Mouse (Mus musculus): ENCODE measurements at regions not wholly inside any gene's neighbourhood (a gene's known extent, or its start where the extent isn't known, plus 50 kb on each side); places are given as distances from the start of the nearest gene placed in this dataset.
A peak's percentile ranks its signal among the peaks of the same experiment; 100 is the strongest.

GRCm38 (mm10) chr1:64445919-64446318, 86.5 kb upstream of the Creb1 start:
- TF ChIP-seq MAX (IDR thresholded peaks at IDR 0.05; ENCODE audit: low read depth) (no peak), TCF12 (IDR thresholded peaks at IDR 0.05; ENCODE audit: insufficient read depth, poor library complexity, severe bottlenecking) (no peak)
- H3ac ChIP-seq (ENCODE audit: control insufficient read depth, insufficient read length): no peak overlapping the region
- H3K4me2 ChIP-seq (ENCODE audit: low read depth): peak overlapping the region; percentile 32
- no peaks in the 10 kb centered on the region for H3K27me3 ChIP-seq (ENCODE audit: control insufficient read depth, insufficient read depth, insufficient read length)
- no peak overlapping the region for H3K4me3 ChIP-seq
- H3K79me2 ChIP-seq (ENCODE audit: control insufficient read depth, insufficient read depth): no peaks in the 10 kb centered on the region
- H3K36me3 ChIP-seq (ENCODE audit: control insufficient read depth, insufficient read depth): no peaks in the 10 kb centered on the region

GRCm38 (mm10) chr1:64443436-64443835, 89.0 kb upstream of the Creb1 start:
- TF ChIP-seq SRF (IDR thresholded peaks at IDR 0.05; ENCODE audit: control insufficient read depth, insufficient read length, low read depth) (no peak), MAX (IDR thresholded peaks at IDR 0.05; ENCODE audit: low read depth) (no peak), POLR2A (IDR thresholded peaks at IDR 0.05; ENCODE audit: insufficient read length, low read depth) (no peak), USF1 (IDR thresholded peaks at IDR 0.05; ENCODE audit: low read depth) (no peak), TCF3 (IDR thresholded peaks at IDR 0.05; ENCODE audit: insufficient read length, low read depth) (no peak), MYOD1 (IDR thresholded peaks at IDR 0.05; ENCODE audit: control insufficient read depth in 1 of 3, insufficient read length in 2 of 3, low read depth in 2 of 3) (no peak), TCF12 (IDR thresholded peaks at IDR 0.05; ENCODE audit: insufficient read depth, poor library complexity, severe bottlenecking) (no peak), MYOG (IDR thresholded peaks at IDR 0.05; ENCODE audit: control insufficient read depth in 1 of 3, insufficient read depth in 1 of 3, insufficient read length in 2 of 3, low read depth in 2 of 3) (no peak), CEBPB (IDR thresholded peaks at IDR 0.05; ENCODE audit: insufficient read depth, poor library complexity, severe bottlenecking) (no peak), POLR2AphosphoS2 (IDR thresholded peaks at IDR 0.05; ENCODE audit: insufficient read length, low read depth) (no peak), E2F4 (IDR thresholded peaks at IDR 0.05; ENCODE audit: insufficient read depth) (no peak), REST (IDR thresholded peaks at IDR 0.05; ENCODE audit: insufficient read depth, insufficient read length) (no peak)
- H3K4me3 ChIP-seq: no peak overlapping the region
- H3K36me3 ChIP-seq (ENCODE audit: control insufficient read depth, insufficient read depth): no peaks in the 10 kb centered on the region
- H3K4me2 ChIP-seq (ENCODE audit: low read depth): no peak overlapping the region
- no peaks in the 10 kb centered on the region for H3K27me3 ChIP-seq (ENCODE audit: control insufficient read depth, insufficient read depth, insufficient read length)
- no peak overlapping the region for H3ac ChIP-seq (ENCODE audit: control insufficient read depth, insufficient read length)
- no peaks in the 10 kb centered on the region for H3K79me2 ChIP-seq (ENCODE audit: control insufficient read depth, insufficient read depth)

- no peaks in the 10 kb centered on the region for H3K27me3 ChIP-seq (ENCODE audit: control insufficient read depth, insufficient read depth, insufficient read length)
- no peaks in the 10 kb centered on the region for H3K79me2 ChIP-seq (ENCODE audit: control insufficient read depth, insufficient read depth)
- no peak for TF ChIP-seq CEBPB (IDR thresholded peaks at IDR 0.05; ENCODE audit: insufficient read depth, poor library complexity, severe bottlenecking)
- no peak for TF ChIP-seq POLR2AphosphoS2 (IDR thresholded peaks at IDR 0.05; ENCODE audit: insufficient read length, low read depth)
- no peak for TF ChIP-seq SRF (IDR thresholded peaks at IDR 0.05; ENCODE audit: control insufficient read depth, insufficient read length, low read depth)
- TF ChIP-seq USF1 (IDR thresholded peaks at IDR 0.05; ENCODE audit: low read depth): no peak
- no peak for TF ChIP-seq REST (IDR thresholded peaks at IDR 0.05; ENCODE audit: insufficient read depth, insufficient read length)
- TF ChIP-seq MYOG (IDR thresholded peaks at IDR 0.05; ENCODE audit: control insufficient read depth in 1 of 3, insufficient read depth in 1 of 3, insufficient read length in 2 of 3, low read depth in 2 of 3): no peak
- no peak for TF ChIP-seq TCF3 (IDR thresholded peaks at IDR 0.05; ENCODE audit: insufficient read length, low read depth)
- TF ChIP-seq MYOD1 (IDR thresholded peaks at IDR 0.05; ENCODE audit: control insufficient read depth in 1 of 3, insufficient read length in 2 of 3, low read depth in 2 of 3): no peak
- no peak for TF ChIP-seq MAX (IDR thresholded peaks at IDR 0.05; ENCODE audit: low read depth)
- H3ac ChIP-seq (ENCODE audit: control insufficient read depth, insufficient read length): no peak overlapping the region
- no peak overlapping the region for H3K4me2 ChIP-seq (ENCODE audit: low read depth)
- no peaks in the 10 kb centered on the region for H3K36me3 ChIP-seq (ENCODE audit: control insufficient read depth, insufficient read depth)
- H3K4me3 ChIP-seq: no peak overlapping the region
Measured at GRCm38 (mm10) chr1:64442179-64442874, 90.1 kb upstream of the Creb1 start.

GRCm38 (mm10) chr1:64423256-64423655, 109.2 kb upstream of the Creb1 start:
- H3ac ChIP-seq (ENCODE audit: control insufficient read depth, insufficient read length): no peak overlapping the region
- H3K79me2 ChIP-seq (ENCODE audit: control insufficient read depth, insufficient read depth): no peaks in the 10 kb centered on the region
- TF ChIP-seq MYOG (IDR thresholded peaks at IDR 0.05; ENCODE audit: control insufficient read depth in 1 of 3, insufficient read depth in 1 of 3, insufficient read length in 2 of 3, low read depth in 2 of 3): no peak
- TF ChIP-seq MYOD1 (IDR thresholded peaks at IDR 0.05; ENCODE audit: control insufficient read depth in 1 of 3, insufficient read length in 2 of 3, low read depth in 2 of 3): no peak
- TF ChIP-seq TCF3 (IDR thresholded peaks at IDR 0.05; ENCODE audit: insufficient read length, low read depth): no peak
- no peak for TF ChIP-seq POLR2AphosphoS2 (IDR thresholded peaks at IDR 0.05; ENCODE audit: insufficient read length, low read depth)
- no peak for TF ChIP-seq POLR2A (IDR thresholded peaks at IDR 0.05; ENCODE audit: insufficient read length, low read depth)
- TF ChIP-seq CEBPB (IDR thresholded peaks at IDR 0.05; ENCODE audit: insufficient read depth, poor library complexity, severe bottlenecking): no peak
- no peak for TF ChIP-seq E2F4 (IDR thresholded peaks at IDR 0.05; ENCODE audit: insufficient read depth)
- TF ChIP-seq MAX (IDR thresholded peaks at IDR 0.05; ENCODE audit: low read depth): no peak
- TF ChIP-seq SRF (IDR thresholded peaks at IDR 0.05; ENCODE audit: control insufficient read depth, insufficient read length, low read depth): no peak
- no peak for TF ChIP-seq TCF12 (IDR thresholded peaks at IDR 0.05; ENCODE audit: insufficient read depth, poor library complexity, severe bottlenecking)
- no peak for TF ChIP-seq REST (IDR thresholded peaks at IDR 0.05; ENCODE audit: insufficient read depth, insufficient read length)
- no peak for TF ChIP-seq USF1 (IDR thresholded peaks at IDR 0.05; ENCODE audit: low read depth)
- no peaks in the 10 kb centered on the region for H3K27me3 ChIP-seq (ENCODE audit: control insufficient read depth, insufficient read depth, insufficient read length)
- H3K4me3 ChIP-seq: no peak overlapping the region
- H3K36me3 ChIP-seq (ENCODE audit: control insufficient read depth, insufficient read depth): no peaks in the 10 kb centered on the region
- H3K4me2 ChIP-seq (ENCODE audit: low read depth): no peak overlapping the region

GRCm38 (mm10) chr1:64418567-64418966, 113.9 kb upstream of the Creb1 start:
- Histone ChIP-seq H3K36me3 (ENCODE audit: control insufficient read depth, insufficient read depth) (no peaks in the 10 kb centered on the region), H3K4me2 (ENCODE audit: low read depth) (no peak overlapping the region), H3K79me2 (ENCODE audit: control insufficient read depth, insufficient read depth) (no peaks in the 10 kb centered on the region), H3ac (ENCODE audit: control insufficient read depth, insufficient read length) (no peak overlapping the region), H3K4me3 (no peak overlapping the region), H3K27me3 (ENCODE audit: control insufficient read depth, insufficient read depth, insufficient read length) (no peaks in the 10 kb centered on the region)
- no peak for TF ChIP-seq SRF (IDR thresholded peaks at IDR 0.05; ENCODE audit: control insufficient read depth, insufficient read length, low read depth)
- no peak for TF ChIP-seq E2F4 (IDR thresholded peaks at IDR 0.05; ENCODE audit: insufficient read depth)
- TF ChIP-seq MAX (IDR thresholded peaks at IDR 0.05; ENCODE audit: low read depth): no peak
- TF ChIP-seq TCF12 (IDR thresholded peaks at IDR 0.05; ENCODE audit: insufficient read depth, poor library complexity, severe bottlenecking): no peak
- no peak for TF ChIP-seq CEBPB (IDR thresholded peaks at IDR 0.05; ENCODE audit: insufficient read depth, poor library complexity, severe bottlenecking)
- TF ChIP-seq MYOG (IDR thresholded peaks at IDR 0.05; ENCODE audit: control insufficient read depth in 1 of 3, insufficient read depth in 1 of 3, insufficient read length in 2 of 3, low read depth in 2 of 3): no peak
- TF ChIP-seq TCF3 (IDR thresholded peaks at IDR 0.05; ENCODE audit: insufficient read length, low read depth): no peak
- TF ChIP-seq POLR2A (IDR thresholded peaks at IDR 0.05; ENCODE audit: insufficient read length, low read depth): no peak
- TF ChIP-seq POLR2AphosphoS2 (IDR thresholded peaks at IDR 0.05; ENCODE audit: insufficient read length, low read depth): no peak
- TF ChIP-seq USF1 (IDR thresholded peaks at IDR 0.05; ENCODE audit: low read depth): no peak
- TF ChIP-seq REST (IDR thresholded peaks at IDR 0.05; ENCODE audit: insufficient read depth, insufficient read length): no peak
- TF ChIP-seq MYOD1 (IDR thresholded peaks at IDR 0.05; ENCODE audit: control insufficient read depth in 1 of 3, insufficient read length in 2 of 3, low read depth in 2 of 3): no peak
